Mouse (Mus musculus) stomach, postnatal 0 days (tissue): ENCODE results near the gene Golga4.

Experiments used
- CTCF ChIP-seq: IDR thresholded peaks from 2 replicates; pipeline ENCODE4 v1.5.1; 2016; ENCODE audit warnings: antibody characterized with exemption, low read depth, mild to moderate bottlenecking, moderate library complexity
- EP300 ChIP-seq: optimal IDR thresholded peaks from 2 replicates; pipeline ENCODE3; 2016; ENCODE audit warnings: antibody characterized with exemption

DNA sequence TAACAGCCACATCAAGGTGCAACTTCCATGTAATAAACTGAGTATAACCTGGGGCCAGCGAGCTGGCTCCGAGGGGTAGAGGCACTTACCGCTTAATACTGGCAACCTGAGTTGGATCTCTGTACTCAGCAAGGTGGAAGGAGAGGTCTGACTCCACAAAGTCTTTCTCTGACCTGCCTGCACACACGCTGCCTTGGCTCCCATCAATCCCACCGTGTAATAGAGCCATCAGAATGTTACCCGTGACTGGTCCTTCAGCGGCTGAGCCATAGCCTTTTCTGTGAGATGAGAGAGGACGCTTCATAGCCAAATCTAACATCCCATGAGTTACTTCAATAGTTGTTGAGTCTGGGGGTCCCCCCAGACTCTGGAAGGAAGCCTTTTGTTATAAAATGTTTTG, 87.4 kb downstream of the Golga4 start:
- TF ChIP-seq CTCF (no peak), EP300 (no peak)
